Mouse (Mus musculus) mouse embryonic stem cell (cell line): Measurements from ENCODE around the gene Mpnd.

Source experiments
- in situ Hi-C, 2 experiments: fragments of 300-500 bp; cut with MboI; formaldehyde crosslinking; loops; 1 replicate in 1 of 2; 3 replicates in 1 of 2; pipeline ENCODE4 v1.14.3; 2019 to 2020; ENCODE audit warnings: low sequenced_read_pairs in 2 of 2, low pct_unique_long_range_greater_than_20kb in 1 of 2, mixed read lengths in 1 of 2; ENCODE audit not compliant: unreplicated experiment in 1 of 2

The Mpnd gene

GRCm38 (mm10) chr17:55976255-55976862 lies 29.2 kb upstream of the Mpnd start:
- in situ Hi-C loops: no loop called here

- in situ Hi-C loops: no loop called here
Measured at GRCm38 (mm10) chr17:55977301-55977700, 28.2 kb upstream of the Mpnd start.

- in situ Hi-C loops: no loop called here
Measured at GRCm38 (mm10) chr17:55986030-55986961, 19.2 kb upstream of the Mpnd start, which contains the start of gene Fsd1. Gene Fsd1 (plus strand): TSS chr17:55986509.

GRCm38 (mm10) chr17:55990278-55990898 lies 15.1 kb upstream of the Mpnd start:
- in situ Hi-C loops: no loop called here

- in situ Hi-C loops: no loop called here
Measured at GRCm38 (mm10) chr17:55996007-55996406, 9.5 kb upstream of the Mpnd start.

GRCm38 (mm10) chr17:55999794-56000499 lies 5.6 kb upstream of the Mpnd start:
- in situ Hi-C loops: no loop called here

GRCm38 (mm10) chr17:56003000-56003399 lies 2.5 kb upstream of the Mpnd start:
- in situ Hi-C loops: no loop called here

GRCm38 (mm10) chr17:56006956-56007355 lies 1.4 kb downstream of the Mpnd start:
- in situ Hi-C loops: no loop called here

- in situ Hi-C loops: no loop called here
Measured at GRCm38 (mm10) chr17:56007444-56008355, 2.2 kb downstream of the Mpnd start.

GRCm38 (mm10) chr17:56008356-56009087 lies 3.0 kb downstream of the Mpnd start:
- in situ Hi-C loops: no loop called here

- in situ Hi-C loops: no loop called here
Measured at GRCm38 (mm10) chr17:56009088-56009961, 3.8 kb downstream of the Mpnd start.

GRCm38 (mm10) chr17:56009962-56010240 lies 4.4 kb downstream of the Mpnd start:
- in situ Hi-C loops: no loop called here

GRCm38 (mm10) chr17:56010255-56010654 lies 4.7 kb downstream of the Mpnd start:
- in situ Hi-C loops: no loop called here

- in situ Hi-C loops: no loop called here
Measured at GRCm38 (mm10) chr17:56010681-56011080, 5.2 kb downstream of the Mpnd start.

GRCm38 (mm10) chr17:56011441-56011840 lies 5.9 kb downstream of the Mpnd start:
- in situ Hi-C loops: no loop called here

- in situ Hi-C loops: no loop called here
Measured at GRCm38 (mm10) chr17:56015293-56015692, 9.8 kb downstream of the Mpnd start.

GRCm38 (mm10) chr17:56016382-56016781 lies 10.9 kb downstream of the Mpnd start:
- in situ Hi-C loops: no loop called here
